Mouse (Mus musculus): ENCODE measurements around the gene Ankrd65.

The Ankrd65 gene

DNA sequence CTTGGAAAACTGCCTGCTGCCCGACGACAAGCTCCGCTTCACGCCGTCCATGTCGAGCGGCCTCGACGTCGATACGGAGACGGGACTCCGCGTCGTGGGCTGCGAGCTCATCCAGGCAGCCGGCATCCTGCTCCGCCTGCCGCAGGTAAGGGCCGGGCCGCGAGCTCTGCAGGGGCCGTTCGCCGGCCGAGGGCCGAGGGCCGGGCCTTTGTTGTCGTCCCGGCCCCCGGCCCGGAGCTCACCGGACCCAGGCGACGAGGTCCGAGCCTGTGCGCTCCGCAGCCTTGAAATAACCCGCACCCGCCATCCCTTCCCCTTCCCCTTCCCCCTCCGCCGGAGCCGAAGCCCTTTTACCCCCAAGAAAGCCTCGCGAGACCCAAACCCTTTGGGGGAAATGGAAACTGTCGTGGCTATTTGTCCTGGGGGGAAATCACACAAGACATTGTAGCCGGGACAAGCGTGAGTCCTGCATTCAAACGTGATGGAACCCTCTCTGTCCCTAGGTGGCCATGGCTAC lies 22.5 kb downstream of the Ankrd65 start:
- DNase-seq (ENCODE audit: low spot score): no peak

DNA sequence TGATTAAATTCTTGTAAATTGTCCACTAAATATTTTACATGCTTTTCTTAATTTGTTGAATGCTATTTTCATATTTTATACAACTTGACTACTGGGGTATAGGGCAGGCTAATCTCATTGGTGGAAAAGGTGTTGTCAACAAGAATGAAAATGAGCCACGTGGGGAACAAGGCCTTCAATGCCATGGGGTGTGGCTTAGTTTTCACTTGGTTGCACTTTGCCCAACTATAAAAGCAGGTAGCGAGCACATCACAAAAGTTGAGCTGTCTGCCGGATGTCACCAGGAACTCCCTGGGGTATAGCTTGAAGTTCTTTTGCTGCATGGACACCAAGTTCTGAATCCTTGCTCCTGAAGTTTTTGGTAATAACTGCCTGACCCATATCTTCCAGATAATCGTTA lies 27.3 kb downstream of the Ankrd65 start:
- no peak for DNase-seq (ENCODE audit: low spot score)

DNA sequence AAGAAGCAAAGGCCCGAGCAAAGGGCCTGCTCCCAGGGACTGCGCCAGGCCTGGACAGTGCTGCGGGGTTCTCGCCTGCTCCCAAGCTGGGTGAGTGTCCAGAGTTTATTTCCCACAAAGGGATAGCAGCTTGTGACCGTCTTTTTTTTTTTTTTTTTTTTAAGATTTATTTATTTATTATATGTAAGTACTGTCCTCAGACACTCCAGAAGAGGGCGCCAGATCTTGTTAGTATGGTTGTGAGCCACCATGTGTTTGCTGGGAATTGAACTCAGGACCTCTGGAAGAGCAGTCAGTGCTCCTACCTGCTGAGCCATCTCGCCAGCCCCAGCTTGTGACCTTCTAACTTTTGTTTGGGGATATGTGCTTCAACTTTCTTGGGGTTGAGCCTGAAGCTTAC lies 30.8 kb downstream of the Ankrd65 start:
- DNase-seq (ENCODE audit: low spot score): no peak

DNA sequence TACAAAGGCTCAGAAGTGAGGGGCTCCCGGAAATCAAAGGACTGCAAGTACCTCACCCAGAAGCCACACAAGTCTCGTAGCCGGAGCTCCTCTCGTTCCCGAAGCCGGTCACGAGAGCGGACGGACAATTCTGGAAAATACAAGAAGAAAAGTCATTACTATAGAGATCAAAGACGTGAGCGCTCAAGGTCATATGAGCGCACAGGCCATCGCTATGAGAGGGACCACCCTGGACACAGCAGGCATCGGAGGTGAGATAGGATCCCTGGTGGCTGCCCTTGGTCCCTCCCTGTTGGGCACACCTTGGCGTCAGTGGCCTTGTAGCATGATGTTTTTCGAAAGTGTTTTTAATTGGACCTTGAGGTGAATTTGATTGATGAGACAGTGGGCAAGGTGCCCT lies 33.2 kb downstream of the Ankrd65 start:
- no peak for DNase-seq (ENCODE audit: low spot score)

DNA sequence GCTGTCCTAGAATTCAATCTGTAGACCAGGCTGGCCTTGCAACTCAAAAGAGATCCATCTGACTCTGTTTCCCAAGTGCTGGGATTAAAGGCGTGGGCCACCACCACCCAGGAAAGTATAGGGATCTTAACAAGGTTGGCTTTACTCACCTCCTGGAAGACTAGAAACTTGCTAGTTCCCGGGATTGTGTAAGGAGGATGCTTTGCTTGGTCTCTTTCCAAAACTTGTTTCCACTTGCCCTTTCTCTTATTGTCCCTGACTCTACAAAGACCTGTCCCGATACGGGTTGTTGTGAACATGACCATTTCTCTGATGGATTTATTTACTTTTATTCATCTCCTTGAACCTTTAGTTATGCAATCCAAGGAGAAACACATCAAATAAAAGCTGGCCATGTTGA lies 39.6 kb downstream of the Ankrd65 start:
- no peak for DNase-seq (ENCODE audit: low spot score)

DNA sequence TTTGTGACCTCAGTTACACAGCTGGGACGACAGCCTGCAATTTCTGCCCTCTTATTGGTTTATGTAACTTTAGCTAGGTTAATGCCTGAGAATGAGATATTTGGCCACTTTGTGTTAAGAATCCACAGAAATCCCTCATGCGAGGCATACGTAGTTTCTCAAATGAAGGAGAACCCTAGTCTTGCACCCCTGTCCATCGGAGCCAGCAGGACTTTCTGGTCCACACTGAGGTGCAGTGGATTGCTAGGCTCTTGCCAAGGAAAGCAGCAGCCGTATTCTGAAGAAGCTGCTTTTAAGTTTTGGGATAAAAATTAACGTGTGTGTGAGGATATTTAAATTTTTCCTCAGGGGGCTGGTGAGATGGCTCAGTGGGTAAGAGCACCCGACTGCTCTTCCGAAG lies 40.4 kb downstream of the Ankrd65 start:
- DNase-seq (ENCODE audit: low spot score): no peak

DNA sequence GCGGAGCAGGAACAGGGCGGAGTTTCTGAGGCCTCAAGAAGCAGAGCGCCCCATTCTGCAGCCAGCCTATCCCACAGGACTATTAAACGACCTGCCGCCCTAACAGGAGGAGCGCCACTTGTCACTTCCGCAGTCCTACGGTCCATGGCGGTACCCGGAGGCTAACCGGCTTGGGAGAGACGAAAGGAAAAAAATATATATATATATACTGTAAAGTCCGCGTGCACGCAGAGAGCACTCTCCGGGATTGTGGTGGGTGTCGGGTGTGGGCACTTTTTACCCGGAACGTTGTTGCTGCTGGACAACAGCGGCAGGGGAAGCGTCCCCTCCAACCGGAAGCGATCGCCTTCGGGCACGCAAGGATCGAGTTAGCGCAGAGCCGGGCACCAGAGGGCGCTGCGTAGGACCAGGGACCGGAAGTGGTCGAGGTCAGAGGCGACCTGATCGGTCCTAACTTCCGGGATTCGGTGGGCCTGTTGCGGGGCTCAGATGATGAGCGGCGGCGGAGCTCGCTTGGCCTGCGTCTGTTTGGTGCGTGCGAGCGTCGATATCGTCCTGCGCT lies 41.0 kb downstream of the Ankrd65 start, which contains the start of gene Aurkaip1:
Gene Aurkaip1 (plus strand): TSS at position 68 of the 562 bp plus-strand sequence.
- peak; percentile 87 for DNase-seq (ENCODE audit: low spot score)

DNA sequence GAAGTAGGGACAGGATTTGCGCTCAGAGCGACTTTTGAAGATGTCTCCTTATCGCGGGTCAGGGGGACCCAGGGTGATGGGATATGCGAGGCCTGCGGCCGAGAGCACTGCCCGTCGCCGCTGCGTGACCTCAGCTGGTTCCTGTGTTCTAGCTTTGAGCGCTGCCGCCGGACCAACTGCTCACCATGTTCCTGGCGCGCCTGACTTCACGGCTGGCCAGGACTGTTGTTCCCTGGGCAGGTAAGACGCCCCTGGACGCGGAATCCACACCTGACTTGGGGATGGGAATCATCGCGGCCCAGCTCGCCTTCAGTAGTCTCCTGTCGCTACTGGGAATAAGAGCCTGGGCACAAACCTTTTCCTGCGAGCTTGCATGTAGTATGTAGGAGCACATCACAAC lies 41.6 kb downstream of the Ankrd65 start:
- no peak for DNase-seq (ENCODE audit: low spot score)

DNA sequence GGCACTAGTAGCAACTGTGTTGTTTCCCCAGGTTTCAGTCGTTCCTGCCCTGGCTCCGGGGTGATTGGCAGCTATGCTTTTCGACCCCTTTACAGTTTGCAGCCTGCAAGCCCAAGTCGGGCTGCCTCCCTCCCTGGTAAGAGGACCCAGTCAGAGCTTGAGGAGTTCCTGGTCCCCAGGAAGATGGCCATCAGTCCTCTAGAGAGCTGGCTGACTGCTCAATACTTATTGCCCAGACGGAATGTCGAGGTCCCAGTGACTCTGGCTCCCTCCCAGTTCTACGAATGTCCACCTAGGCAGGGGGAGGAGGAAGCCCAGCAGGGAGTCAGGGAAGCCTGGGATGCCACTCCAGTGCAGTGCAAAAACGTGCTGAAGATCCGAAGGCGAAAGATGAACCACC lies 42.1 kb downstream of the Ankrd65 start:
- no peak for DNase-seq (ENCODE audit: low spot score)

DNA sequence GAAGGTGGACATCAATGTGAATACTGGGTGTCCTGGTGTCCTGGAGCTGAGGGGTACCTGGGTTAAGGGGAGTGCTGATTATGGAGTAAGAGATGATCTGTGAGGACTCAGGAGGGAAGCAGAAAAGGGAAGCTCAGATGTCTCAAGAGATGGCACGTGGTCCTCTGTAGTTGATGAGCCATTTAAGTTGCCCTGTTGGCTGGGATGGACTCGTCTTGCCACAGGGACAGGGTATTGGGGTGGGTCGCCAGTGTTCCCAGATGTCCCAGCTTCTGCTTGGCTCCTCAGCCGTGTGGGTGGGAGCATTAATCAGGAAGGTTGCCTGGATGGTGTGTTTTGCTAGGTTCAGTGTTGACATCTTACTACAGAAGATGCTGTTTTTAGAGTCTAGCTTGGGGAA lies 43.0 kb downstream of the Ankrd65 start:
- DNase-seq (ENCODE audit: low spot score): no peak

DNA sequence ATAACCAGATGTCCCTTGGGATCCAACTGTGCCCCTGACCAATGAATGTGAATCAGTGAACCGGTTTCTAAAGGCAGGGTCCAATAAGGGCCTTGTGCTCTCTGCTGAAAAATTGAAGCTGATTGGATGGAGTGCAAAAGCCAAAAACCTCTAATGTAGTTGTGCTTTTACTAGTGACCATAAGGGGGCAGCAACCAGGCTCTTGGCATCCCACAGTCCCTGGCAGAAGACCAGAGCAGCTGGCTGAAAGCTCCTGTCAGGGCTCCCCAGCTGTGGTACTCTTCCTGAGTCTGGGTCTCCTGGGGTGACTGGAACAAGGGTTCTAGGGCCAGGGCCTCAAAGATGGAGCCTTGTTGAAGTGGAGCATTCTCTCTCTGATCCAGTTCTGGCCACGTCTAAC lies 43.6 kb downstream of the Ankrd65 start:
- DNase-seq (ENCODE audit: low spot score): no peak

DNA sequence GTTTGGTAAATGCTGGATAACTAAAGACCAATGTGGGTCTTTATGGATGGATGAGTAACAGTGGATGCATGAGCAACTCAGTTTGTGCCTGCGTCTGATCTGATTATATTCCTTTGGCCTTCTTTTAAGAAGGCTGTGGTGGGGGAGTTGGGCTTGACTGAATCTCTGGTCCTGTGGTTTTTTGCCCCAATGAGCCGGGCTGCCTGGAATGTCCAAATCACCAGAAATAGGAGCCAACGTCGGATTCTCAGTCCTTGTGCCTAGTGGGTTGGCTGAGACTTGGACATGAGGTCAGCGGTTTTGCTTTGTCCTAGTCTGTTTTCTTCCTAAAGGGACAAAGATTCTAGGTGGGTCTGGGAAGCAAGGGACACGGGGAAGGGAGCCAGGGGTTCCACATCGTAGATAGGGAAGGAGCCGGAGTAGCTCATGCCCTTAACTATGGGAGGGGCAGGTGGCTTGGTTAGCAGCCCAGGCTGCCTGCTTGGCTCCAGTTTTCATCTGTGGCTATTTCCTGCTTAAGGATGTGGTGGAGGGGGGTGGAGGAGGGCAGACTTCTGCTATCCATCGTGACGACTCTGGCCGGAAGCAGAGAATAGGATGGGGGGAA lies 47.3 kb downstream of the Ankrd65 start:
- no peak for DNase-seq (ENCODE audit: low spot score)

DNA sequence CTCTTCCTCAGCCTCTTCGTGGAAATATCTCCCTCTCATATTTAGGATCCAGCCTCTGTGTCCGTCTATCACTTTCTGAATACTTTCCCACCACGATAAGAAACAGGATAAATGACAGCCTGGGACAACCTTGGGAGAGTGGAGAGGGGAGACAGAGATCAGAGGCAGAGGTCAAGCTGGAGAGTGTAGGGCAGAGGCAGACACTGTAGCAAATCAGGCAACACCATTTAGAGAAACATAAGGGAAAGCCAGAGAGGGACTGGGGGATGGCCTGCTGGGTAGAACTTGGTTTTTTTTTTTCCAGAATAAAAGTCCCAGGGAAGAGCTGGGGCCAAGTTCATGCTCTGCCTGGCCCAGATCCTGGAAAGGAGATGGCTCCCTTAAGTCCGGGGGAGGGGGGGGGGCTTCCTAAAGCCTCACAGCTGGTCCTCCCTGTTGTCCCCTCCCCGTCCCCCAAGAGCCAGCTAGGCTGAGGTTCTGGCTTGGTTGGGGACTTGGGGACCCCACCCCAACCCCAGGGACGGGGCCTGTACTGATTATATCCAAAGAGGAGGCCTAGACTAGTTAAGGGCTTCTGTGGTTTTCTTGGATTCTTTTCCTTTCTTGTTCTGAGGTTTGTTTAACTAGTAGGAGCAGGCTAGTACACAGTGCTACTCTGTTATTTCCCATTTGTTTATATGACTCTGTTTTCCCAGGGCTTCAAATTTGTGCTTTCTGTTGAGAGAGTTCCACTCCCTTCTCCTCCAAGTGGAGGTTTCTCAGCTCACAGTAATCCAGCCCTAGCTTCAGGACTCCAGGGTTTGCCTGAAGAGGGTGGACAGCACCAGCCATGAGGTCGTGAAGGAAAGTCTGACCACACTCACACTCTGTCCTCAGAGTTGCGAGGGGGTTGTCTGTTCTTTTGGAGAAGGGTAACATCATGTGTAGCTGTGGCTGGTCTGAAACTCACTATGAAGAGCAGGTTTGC lies 48.2 kb downstream of the Ankrd65 start:
- DNase-seq (ENCODE audit: low spot score): no peak

DNA sequence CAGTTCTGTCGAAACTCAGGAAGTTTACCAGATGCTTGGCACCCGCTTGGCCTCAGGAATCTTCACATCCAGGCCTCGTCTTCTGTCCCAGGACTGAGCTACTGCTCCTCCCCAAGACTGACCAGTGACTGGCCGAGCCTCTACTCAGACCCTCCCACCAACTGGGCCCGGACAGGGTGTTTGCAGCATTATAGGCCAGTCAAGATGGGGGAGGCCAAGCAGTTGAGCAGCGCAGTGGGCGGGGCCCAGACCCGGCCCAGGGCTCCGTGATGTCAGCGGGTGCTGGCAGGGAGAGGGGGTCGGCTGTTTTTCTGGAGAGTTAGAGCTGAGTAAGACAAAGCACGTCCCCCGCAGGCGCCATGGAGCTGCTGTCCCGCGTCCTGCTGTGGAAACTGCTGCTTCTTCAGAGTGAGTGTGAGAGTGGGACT lies 49.3 kb downstream of the Ankrd65 start, which contains the start of gene Mxra8:
Gene Mxra8 (plus strand): TSS at position 198 of the 428 bp plus-strand sequence.
- DNase-seq (ENCODE audit: low spot score): no peak

DNA sequence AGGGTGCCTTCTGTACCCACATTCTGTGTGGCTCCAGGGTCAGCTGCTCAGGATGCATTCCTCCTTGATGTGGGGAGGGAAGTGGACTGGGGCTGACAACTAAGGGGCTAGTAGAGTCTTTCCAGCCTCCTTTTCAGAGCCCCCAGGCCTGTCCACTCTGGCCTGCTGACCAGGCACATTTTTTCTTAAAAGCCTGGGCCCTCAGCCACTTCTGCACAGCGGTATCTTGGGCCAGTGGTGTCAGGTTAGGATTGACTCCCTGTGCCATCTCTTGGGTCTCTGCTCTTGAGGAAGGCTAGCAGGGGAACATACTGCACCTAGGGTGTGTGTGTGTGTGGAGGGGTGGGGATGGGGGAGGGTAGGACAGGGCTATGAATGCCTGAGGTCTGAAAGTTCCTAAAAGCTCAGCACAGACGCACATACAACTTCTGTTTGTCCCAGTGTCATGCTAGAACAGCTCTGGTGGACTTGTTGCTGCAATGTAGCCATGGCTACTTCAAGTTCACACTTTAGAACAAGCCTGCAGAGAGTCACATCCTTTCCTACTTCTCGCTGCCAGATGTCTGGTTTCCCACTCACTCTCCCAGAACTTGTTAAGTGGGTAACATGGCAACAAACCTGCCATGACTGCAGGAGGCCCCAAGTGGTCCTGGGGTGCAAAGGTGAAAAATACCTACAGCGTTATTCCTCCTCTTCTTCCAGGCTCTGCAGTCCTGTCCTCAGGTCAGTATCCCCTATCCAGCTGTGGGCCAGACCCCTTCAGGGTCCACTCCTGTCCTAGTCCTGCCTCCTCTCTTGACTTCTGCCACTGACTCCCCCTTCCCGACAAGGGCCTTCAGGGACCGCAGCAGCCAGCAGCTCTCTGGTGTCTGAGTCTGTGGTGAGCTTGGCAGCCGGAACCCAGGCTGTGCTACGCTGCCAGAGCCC lies 50.1 kb downstream of the Ankrd65 start:
- DNase-seq (ENCODE audit: low spot score): peak; percentile 3

DNA sequence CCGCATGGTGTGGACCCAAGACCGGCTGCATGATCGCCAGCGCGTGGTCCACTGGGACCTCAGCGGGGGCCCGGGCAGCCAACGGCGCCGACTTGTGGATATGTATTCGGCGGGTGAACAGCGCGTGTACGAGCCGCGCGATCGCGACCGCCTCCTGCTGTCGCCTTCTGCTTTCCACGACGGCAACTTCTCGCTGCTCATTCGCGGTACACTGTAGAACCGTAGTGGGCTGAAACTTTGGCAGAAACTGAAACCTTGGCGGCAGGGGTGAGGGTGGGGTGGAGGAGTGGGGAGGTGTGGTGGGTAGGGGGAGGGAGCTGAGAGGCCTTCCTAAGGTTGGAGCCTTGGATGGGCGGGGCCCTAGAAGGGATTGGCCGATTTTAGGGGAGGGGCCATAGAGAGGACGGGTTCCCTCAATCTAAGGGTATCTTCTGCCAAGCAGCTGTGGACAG lies 50.8 kb downstream of the Ankrd65 start:
- peak; percentile 9 for DNase-seq (ENCODE audit: low spot score)

DNA sequence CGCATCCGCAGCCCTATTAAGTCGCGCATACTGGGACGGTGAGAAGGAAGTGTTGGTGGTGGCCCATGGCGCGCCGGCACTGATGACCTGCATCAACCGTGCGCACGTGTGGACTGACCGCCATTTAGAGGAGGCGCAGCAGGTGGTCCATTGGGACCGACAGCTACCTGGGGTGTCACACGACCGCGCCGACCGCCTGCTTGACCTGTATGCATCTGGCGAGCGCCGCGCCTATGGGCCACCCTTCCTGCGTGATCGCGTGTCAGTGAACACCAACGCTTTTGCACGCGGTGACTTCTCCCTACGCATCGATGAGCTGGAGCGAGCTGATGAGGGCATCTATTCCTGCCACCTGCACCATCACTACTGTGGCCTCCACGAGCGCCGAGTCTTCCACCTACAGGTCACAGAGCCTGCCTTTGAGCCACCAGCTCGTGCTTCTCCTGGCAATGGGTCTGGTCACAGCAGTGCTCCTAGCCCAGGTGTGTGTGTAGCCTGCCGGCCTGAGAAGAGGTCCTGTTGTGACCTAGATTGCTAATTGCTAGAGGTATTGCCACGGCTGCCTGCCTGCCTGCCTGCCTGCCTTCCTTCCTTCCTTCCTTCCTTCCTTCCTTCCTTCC lies 51.5 kb downstream of the Ankrd65 start:
- DNase-seq (ENCODE audit: low spot score): no peak

DNA sequence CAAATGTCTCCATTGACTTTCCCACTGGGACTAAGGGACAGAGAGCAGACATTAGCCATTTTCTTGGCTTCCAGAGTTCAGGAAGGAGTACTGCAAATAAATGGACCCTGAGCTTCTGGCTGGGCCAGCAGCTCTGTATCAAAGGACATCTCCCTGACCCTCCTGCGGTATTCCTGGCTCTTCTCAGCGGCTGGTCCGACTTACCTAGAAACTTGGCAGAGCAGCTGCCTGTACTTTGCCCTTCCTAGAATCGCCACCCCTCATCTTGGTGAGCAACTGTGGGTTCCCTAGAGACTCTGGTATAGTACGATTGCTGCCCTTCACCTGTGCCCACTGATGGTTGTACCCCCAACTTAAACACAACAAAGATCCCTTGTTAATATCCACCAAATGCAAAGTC lies 53.0 kb downstream of the Ankrd65 start:
- DNase-seq (ENCODE audit: low spot score): no peak

DNA sequence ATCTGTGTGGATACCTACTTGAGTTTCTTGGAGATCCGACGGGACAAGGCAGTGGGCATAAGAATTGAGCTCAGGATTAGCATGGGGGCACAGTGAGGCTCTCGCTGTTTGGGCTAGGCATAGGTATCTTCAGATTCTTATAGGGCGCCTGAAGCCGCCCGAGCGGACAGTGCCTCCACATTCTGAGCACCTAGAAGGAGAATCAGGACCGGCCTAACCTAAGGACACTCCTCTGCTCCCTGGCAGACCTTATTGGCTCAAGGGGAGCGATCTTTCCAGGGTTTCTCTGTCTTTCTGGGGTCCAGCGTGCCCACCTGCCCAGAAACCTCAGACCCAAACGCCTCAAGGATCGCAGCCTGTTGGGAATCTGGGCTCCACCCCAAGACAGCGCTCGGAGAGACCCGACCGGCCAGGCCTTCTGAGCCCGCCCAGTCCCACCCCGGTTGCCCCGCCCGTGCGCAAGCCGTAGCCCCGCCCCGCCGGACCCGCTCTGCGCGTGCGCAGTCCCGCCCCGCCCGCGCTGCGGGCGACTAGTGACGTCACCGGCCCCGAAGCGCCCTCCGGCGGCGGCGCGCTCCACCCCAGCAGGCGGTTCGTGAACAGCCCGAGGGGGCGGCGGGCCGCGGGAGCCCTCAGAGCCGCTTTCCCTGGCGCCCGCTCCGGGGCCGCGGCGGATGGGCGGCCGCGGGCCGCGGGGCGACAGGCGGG lies 56.8 kb downstream of the Ankrd65 start, which contains the start of gene Dvl1:
Gene Dvl1 (plus strand): TSS at position 532 of the 708 bp plus-strand sequence.
- peak; percentile 92 for DNase-seq (ENCODE audit: low spot score)
